22 mouse cellular contexts compared by ENCODE assay signal in the genomic region with DNA sequence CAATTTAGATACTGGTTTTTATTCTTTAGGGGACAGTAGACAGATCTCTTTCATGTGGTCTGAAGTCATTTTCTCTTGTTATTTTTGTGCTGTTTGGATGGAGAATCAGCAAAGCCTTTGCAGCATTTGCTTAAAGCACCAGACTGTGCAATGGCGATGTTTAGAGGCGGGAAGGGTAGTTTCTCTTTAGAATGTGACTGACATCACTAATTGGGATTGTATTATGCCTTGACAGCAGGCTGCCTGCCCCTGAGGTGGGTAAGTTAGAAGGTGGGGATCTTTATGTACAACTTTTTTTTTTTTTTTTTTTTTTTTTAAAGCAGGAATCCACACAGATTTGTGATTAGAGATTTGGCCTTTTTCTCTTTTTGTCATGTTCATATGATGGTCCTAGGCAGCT. TPM values are rescaled to one million over a fixed set of nuclear protein-coding genes. Genes with fewer than 3 reads are reported as not detected.
DNase-seq lines count a peak whose midpoint lies in the region; ATAC-seq and TF ChIP-seq lines count a peak whose summit lies in the region.
"Had no signal": no experiment of that assay in that cellular context is flagged by ENCODE, and none has a peak within 500 bp of the region (broad histone marks: within the 10 kb centered on the region; RNA-seq: fewer than 3 reads in every experiment).

No protein-coding gene starts in this region.

- H3K27ac ChIP-seq in forebrain, embryonic 13.5 days, result peak overlapping the region; percentile 7; the same call in 1 of the 2 replicates
- no peak overlapping the region for H3K27ac ChIP-seq in forebrain, embryonic 10.5 days
- H3K27ac ChIP-seq in hindbrain, embryonic 11.5 days (ENCODE audit: low read depth, low read length), result peak overlapping the region; percentile 24
- H3K27ac ChIP-seq in hindbrain, embryonic 14.5 days, result no peak overlapping the region
- H3K27ac ChIP-seq: embryonic facial prominence, embryonic 10.5 days; embryonic facial prominence, embryonic 13.5 days; gastrocnemius, adult 2 months; hindbrain, embryonic 15.5 days; intestine, embryonic 15.5 days had no signal

- no peak for TF ChIP-seq POLR2A in brain, embryonic 14.5 days (IDR thresholded peaks at IDR 0.05; ENCODE audit: borderline replicate concordance, extremely low read depth, insufficient read depth, insufficient read length, poor library complexity, severe bottlenecking)

- ATAC-seq in forebrain, embryonic 13.5 days, result no peak
- ATAC-seq in hindbrain, embryonic 11.5 days (ENCODE audit: low FRiP score), result no peak
- no peak for ATAC-seq in hindbrain, embryonic 14.5 days (ENCODE audit: low FRiP score)
- ATAC-seq: activated CD4-positive, CD25-positive, alpha-beta regulatory T cell, adult 4 months; intestine, embryonic 15.5 days had no signal

- no peaks in the 10 kb centered on the region for H3K36me3 ChIP-seq in forebrain, embryonic 13.5 days (ENCODE audit: poor library complexity, severe bottlenecking)
- no peaks in the 10 kb centered on the region for H3K36me3 ChIP-seq in forebrain, embryonic 10.5 days (replicated peaks)
- no peaks in the 10 kb centered on the region for H3K36me3 ChIP-seq in hindbrain, embryonic 11.5 days (ENCODE audit: control insufficient read depth, insufficient read depth, low read length)
- no peaks in the 10 kb centered on the region for H3K36me3 ChIP-seq in hindbrain, embryonic 14.5 days (replicated peaks; ENCODE audit: control insufficient read depth, insufficient read depth)
- H3K36me3 ChIP-seq: embryonic facial prominence, embryonic 10.5 days; embryonic facial prominence, embryonic 13.5 days; hindbrain, embryonic 15.5 days; intestine, embryonic 15.5 days had no signal

- H3K4me3 ChIP-seq in forebrain, embryonic 13.5 days, result no peak overlapping the region
- H3K4me3 ChIP-seq in forebrain, embryonic 10.5 days, result no peak overlapping the region
- H3K4me3 ChIP-seq in hindbrain, embryonic 11.5 days (ENCODE audit: low read depth, low read length), result no peak overlapping the region
- no peak overlapping the region for H3K4me3 ChIP-seq in hindbrain, embryonic 14.5 days (replicated peaks; ENCODE audit: low read length)
- H3K4me3 ChIP-seq: embryonic facial prominence, embryonic 10.5 days; embryonic facial prominence, embryonic 13.5 days; erythroblast, embryonic 14.5 days; gastrocnemius, adult 2 months; hindbrain, embryonic 15.5 days; intestine, embryonic 15.5 days had no signal

- H3K9ac ChIP-seq in forebrain, embryonic 13.5 days, result no peak overlapping the region
- H3K9ac ChIP-seq in hindbrain, embryonic 11.5 days (ENCODE audit: low read depth, low read length), result no peak overlapping the region
- H3K9ac ChIP-seq in hindbrain, embryonic 14.5 days, result no peak overlapping the region
- H3K9ac ChIP-seq: embryonic facial prominence, embryonic 13.5 days; hindbrain, embryonic 15.5 days; intestine, embryonic 15.5 days had no signal

- no peak overlapping the region for H3K4me2 ChIP-seq in forebrain, embryonic 13.5 days
- H3K4me2 ChIP-seq in hindbrain, embryonic 11.5 days (replicated peaks; ENCODE audit: low read depth, low read length), result no peak overlapping the region
- H3K4me2 ChIP-seq in hindbrain, embryonic 14.5 days (replicated peaks), result no peak overlapping the region
- H3K4me2 ChIP-seq: embryonic facial prominence, embryonic 13.5 days; hindbrain, embryonic 15.5 days; intestine, embryonic 15.5 days had no signal

- no peaks in the 10 kb centered on the region for H3K27me3 ChIP-seq in forebrain, embryonic 13.5 days
- H3K27me3 ChIP-seq in forebrain, embryonic 10.5 days (ENCODE audit: poor library complexity, severe bottlenecking), result no peaks in the 10 kb centered on the region
- no peaks in the 10 kb centered on the region for H3K27me3 ChIP-seq in hindbrain, embryonic 11.5 days (ENCODE audit: control insufficient read depth, insufficient read depth, low read length)
- H3K27me3 ChIP-seq in hindbrain, embryonic 14.5 days (ENCODE audit: control insufficient read depth, insufficient read depth, low read length), result no peaks in the 10 kb centered on the region
- H3K27me3 ChIP-seq: embryonic facial prominence, embryonic 13.5 days; hindbrain, embryonic 15.5 days; intestine, embryonic 15.5 days had no signal

- peak; percentile 22 for DNase-seq in embryo, embryonic 10 days (ENCODE audit: low spot score)
- DNase-seq in embryo, embryonic 11 days, result no peak
- no peak for DNase-seq in forebrain, embryonic 10.5 days (ENCODE audit: extremely low spot score, low spot score)
- DNase-seq in hindbrain, embryonic 11.5 days (ENCODE audit: low spot score), result no peak
- DNase-seq in hindbrain, embryonic 14.5 days (ENCODE audit: low spot score), result no peak
- DNase-seq in brain, embryonic 14.5 days (ENCODE audit: low read depth), result peak; percentile 54
- DNase-seq: adrenal gland, adult 8-10 months; adrenal gland, postnatal 25 days; cerebellum, adult 18-20 months; cerebellum, adult 9-10 months; cerebellum, postnatal 14 days; gastrocnemius, adult 2 months; gastrocnemius, postnatal 14 days; heart, adult 11 months; kidney, adult 11 months had no signal

- peaks cover 31% of the 10 kb centered on the region for H3K4me1 ChIP-seq in forebrain, embryonic 13.5 days
- H3K4me1 ChIP-seq in forebrain, embryonic 10.5 days, result peaks cover 35% of the 10 kb centered on the region
- peaks cover 2% of the 10 kb centered on the region; the same call in 1 of the 2 replicates for H3K4me1 ChIP-seq in hindbrain, embryonic 11.5 days (replicated peaks; ENCODE audit: control insufficient read depth, insufficient read depth, low read length)
- peaks cover 10% of the 10 kb centered on the region for H3K4me1 ChIP-seq in hindbrain, embryonic 14.5 days (replicated peaks; ENCODE audit: control insufficient read depth, insufficient read depth, low read length)

- TF ChIP-seq CTCF in brain, embryonic 14.5 days (IDR thresholded peaks at IDR 0.05; ENCODE audit: borderline replicate concordance, extremely low read depth, insufficient read depth, insufficient read length), result no peak

- H3K9me3 ChIP-seq in forebrain, embryonic 13.5 days (replicated peaks), result no peaks in the 10 kb centered on the region
- no peaks in the 10 kb centered on the region for H3K9me3 ChIP-seq in forebrain, embryonic 10.5 days
- no peaks in the 10 kb centered on the region for H3K9me3 ChIP-seq in hindbrain, embryonic 11.5 days (ENCODE audit: control insufficient read depth, low read length)
- no peaks in the 10 kb centered on the region for H3K9me3 ChIP-seq in hindbrain, embryonic 14.5 days (ENCODE audit: control insufficient read depth, low read length)
- H3K9me3 ChIP-seq: embryonic facial prominence, embryonic 10.5 days; embryonic facial prominence, embryonic 13.5 days; hindbrain, embryonic 15.5 days; intestine, embryonic 15.5 days had no signal

- WGBS in forebrain, embryonic 13.5 days, result 15% methylated on average over 2 of the region's 2 CpGs
- WGBS in forebrain, embryonic 10.5 days, result 35% methylated on average over 2 of the region's 2 CpGs
- 50% methylated on average over 2 of the region's 2 CpGs for WGBS in hindbrain, embryonic 11.5 days
- 30% methylated on average over 2 of the region's 2 CpGs for WGBS in hindbrain, embryonic 14.5 days

RNA-seq across cellular contexts. Expression of gene BC052040, which starts 20.6 kb away (rescaled TPM):
- polyA plus RNA-seq in forebrain, embryonic 13.5 days (2015; fragmentation: Nextera tagmentation; extraction: Ambion mirVana), result 20.6 and 21.0 TPM in 2 replicates
- polyA plus RNA-seq in forebrain, embryonic 10.5 days (2016; fragmentation: Nextera tagmentation; extraction: Ambion mirVana), result 23.7 and 24.6 TPM in 2 replicates
- polyA plus RNA-seq in hindbrain, embryonic 11.5 days (2014; fragmentation: Nextera tagmentation; extraction: Ambion mirVana), result 21.7 and 24.2 TPM in 2 replicates
- 16.6 and 20.8 TPM in 2 replicates for polyA plus RNA-seq in hindbrain, embryonic 14.5 days (2014; fragmentation: Nextera tagmentation; extraction: Ambion mirVana)
- polyA plus RNA-seq in brain, embryonic 14.5 days (2012; rRNA removed), result 14.8 and 14.9 TPM in 2 replicates

Comparison
In these comparisons a context has a peak if more than half of its experiments do, and no peak if none do; other contexts are left out.
1. DNase-seq: peak in embryo, embryonic 10 days (single experiment) and brain, embryonic 14.5 days (single experiment); none in embryo, embryonic 11 days (single experiment), forebrain, embryonic 10.5 days (single experiment), hindbrain, embryonic 11.5 days (single experiment) and hindbrain, embryonic 14.5 days (single experiment).
2. H3K27ac ChIP-seq: peak in forebrain, embryonic 13.5 days (single experiment) and hindbrain, embryonic 11.5 days (single experiment); none in forebrain, embryonic 10.5 days (single experiment) and hindbrain, embryonic 14.5 days (single experiment).